Mouse (Mus musculus) heart, embryonic 14.5 days (tissue): ENCODE data around the gene Ryr2. TPM values are rescaled to one million over a fixed set of nuclear protein-coding genes. Genes with fewer than 3 reads are reported as not detected.

Experiments
- ATAC-seq: fragments of 200-750 bp; cut with Nextera tagmentation; 2 replicates; pipeline ENCODE4 v1.8.0; 2017; ENCODE audit warnings: low read depth, moderate TSS enrichment; ENCODE audit not compliant: insufficient number of reproducible peaks, insufficient read depth, low FRiP score
- H3K27ac ChIP-seq, 2 experiments: fragments of 200-500 bp in 1 of 2; fragments of 300-500 bp in 1 of 2; sonication (generic) in 1 of 2; replicated peaks in 1 of 2; 2 replicates each; pipeline ENCODE4 v1.5.1; 2012 to 2014; ENCODE audit warnings: low read depth in 2 of 2, low read length in 2 of 2, control low read depth in 1 of 2, mild to moderate bottlenecking in 1 of 2, mixed read lengths in 1 of 2; ENCODE audit not compliant: control insufficient read depth in 1 of 2, insufficient read depth in 1 of 2
- H3K27me3 ChIP-seq: fragments of 300-500 bp; sonication (generic); 2 replicates; pipeline ENCODE4 v1.6.1; 2014; ENCODE audit warnings: mild to moderate bottlenecking, low read length, control low read depth; ENCODE audit not compliant: control insufficient read depth, insufficient read depth
- H3K36me3 ChIP-seq: fragments of 300-500 bp; sonication (generic); 2 replicates; pipeline ENCODE4 v1.6.1; 2014; ENCODE audit warnings: mild to moderate bottlenecking, control low read depth, low read length, mixed read lengths; ENCODE audit not compliant: control insufficient read depth, insufficient read depth
- H3K4me1 ChIP-seq, 2 experiments: fragments of 200-500 bp in 1 of 2; fragments of 300-500 bp in 1 of 2; sonication (generic) in 1 of 2; 2 replicates each; pipeline ENCODE4 v1.6.1; 2012 to 2014; ENCODE audit warnings: low read length in 2 of 2, control low read depth in 1 of 2, mixed read lengths in 1 of 2; ENCODE audit not compliant: control insufficient read depth in 2 of 2, insufficient read depth in 2 of 2
- H3K4me2 ChIP-seq: fragments of 300-500 bp; sonication (generic); 2 replicates; pipeline ENCODE4 v1.6.1; 2014; ENCODE audit warnings: mild to moderate bottlenecking, low read length
- H3K4me3 ChIP-seq, 2 experiments: fragments of 200-500 bp in 1 of 2; fragments of 300-500 bp in 1 of 2; sonication (generic) in 1 of 2; 2 replicates each; pipeline ENCODE4 v1.5.1; 2012 to 2014; ENCODE audit warnings: low read length in 2 of 2, mild to moderate bottlenecking in 2 of 2, control low read depth in 1 of 2, low read depth in 1 of 2, moderate library complexity in 1 of 2; ENCODE audit not compliant: control insufficient read depth in 1 of 2, insufficient read depth in 1 of 2
- H3K9ac ChIP-seq: fragments of 300-500 bp; sonication (generic); 2 replicates; pipeline ENCODE4 v1.6.1; 2014; ENCODE audit warnings: mild to moderate bottlenecking, low read length
- H3K9me3 ChIP-seq: fragments of 300-500 bp; sonication (generic); 2 replicates; pipeline ENCODE4 v1.6.1; 2016; ENCODE audit warnings: low read length, control low read depth; ENCODE audit not compliant: control insufficient read depth
- WGBS: fragments of 180-500 bp; shearing (Covaris S2); extraction: QIAGEN DNeasy Blood & Tissue Kit; methylation state at CpG from one replicate; pipeline ENCODE4 v1.1.7; 2014; 5-methylcytosine and 5-hydroxymethylcytosine counted together
- polyA plus RNA-seq: library from polyadenylated mRNA; unstranded; fragments of >200 nt; fragmentation: Nextera tagmentation; extraction: Ambion mirVana; gene quantifications from 2 replicates; pipeline ENCODE4 v1.2.1, GENCODE M21; 2014

The Ryr2 gene
- polyA plus RNA-seq, 1 experiment from 2014 or later, result 69.1 TPM

DNA sequence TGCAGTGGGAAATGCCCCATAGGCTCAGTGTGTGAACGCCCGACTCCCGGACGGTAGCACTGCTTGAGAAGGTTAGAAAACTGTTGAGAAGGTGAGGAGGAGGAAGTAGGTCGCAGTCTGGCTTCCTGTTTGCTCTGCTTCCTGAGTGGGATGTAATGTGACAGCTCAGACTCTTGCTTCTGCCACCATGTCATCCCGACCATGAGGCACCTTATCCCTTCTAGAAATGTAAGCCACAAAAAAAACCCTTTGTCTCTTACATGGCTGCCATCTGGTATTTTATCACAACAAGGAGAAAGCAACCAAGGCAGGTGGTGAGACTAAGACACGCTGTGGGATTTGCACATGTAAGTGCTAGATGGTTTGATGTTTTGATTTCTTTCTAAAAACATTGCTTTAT, 12.2 kb downstream of the Ryr2 start:
- H3K27ac ChIP-seq, result no peak overlapping the region
- 59% methylated on average over 7 of the region's 7 CpGs for WGBS
- H3K4me2 ChIP-seq, result no peak overlapping the region
- no peak overlapping the region; the same call in 1 of the 2 replicates for H3K9ac ChIP-seq
- H3K27me3 ChIP-seq, result no peaks in the 10 kb centered on the region
- H3K9me3 ChIP-seq, result no peaks in the 10 kb centered on the region
- H3K4me1 ChIP-seq, result peaks cover 46 to 91% of the 10 kb centered on the region in 2 experiments
- ATAC-seq, result no peak
- H3K36me3 ChIP-seq, result no peaks in the 10 kb centered on the region
- no peak overlapping the region for H3K4me3 ChIP-seq

DNA sequence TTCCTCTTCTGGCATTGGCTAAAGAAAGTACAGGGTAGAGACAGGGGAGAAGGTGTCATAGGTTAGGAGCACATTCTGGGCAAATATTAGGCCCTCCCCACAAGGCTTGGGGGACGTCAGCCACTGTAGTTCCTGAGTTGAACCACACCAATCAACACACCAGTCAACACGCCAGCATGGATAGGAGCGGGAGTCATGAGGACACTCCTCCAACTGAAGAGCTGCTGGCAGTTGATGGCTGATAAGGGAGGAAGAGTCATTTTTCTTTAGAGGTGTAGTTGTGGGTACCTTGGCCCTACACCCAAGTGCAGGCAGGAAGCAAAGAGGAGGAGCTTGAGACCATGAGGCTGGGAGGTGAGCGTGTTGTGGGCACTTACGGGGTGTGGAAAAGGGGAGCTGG, 13.6 kb downstream of the Ryr2 start:
- WGBS, result 39% methylated on average over 5 of the region's 5 CpGs
- H3K36me3 ChIP-seq, result 0 out of 2 replicates have a peak, but pooled peaks cover 6% of the 10 kb centered on the region
- no peak overlapping the region for H3K4me3 ChIP-seq
- no peak overlapping the region for H3K9ac ChIP-seq
- 0 out of 2 replicates have a peak overlapping the region, but pooled peaks have one; percentile 23 for H3K4me2 ChIP-seq
- H3K27ac ChIP-seq, result peak overlapping the region; percentile 0 to 48; a peak in 1 of 4 replicates
- ATAC-seq, result no peak
- peaks cover 36 to 78% of the 10 kb centered on the region in 2 experiments for H3K4me1 ChIP-seq
- H3K27me3 ChIP-seq, result no peaks in the 10 kb centered on the region
- no peaks in the 10 kb centered on the region for H3K9me3 ChIP-seq

DNA sequence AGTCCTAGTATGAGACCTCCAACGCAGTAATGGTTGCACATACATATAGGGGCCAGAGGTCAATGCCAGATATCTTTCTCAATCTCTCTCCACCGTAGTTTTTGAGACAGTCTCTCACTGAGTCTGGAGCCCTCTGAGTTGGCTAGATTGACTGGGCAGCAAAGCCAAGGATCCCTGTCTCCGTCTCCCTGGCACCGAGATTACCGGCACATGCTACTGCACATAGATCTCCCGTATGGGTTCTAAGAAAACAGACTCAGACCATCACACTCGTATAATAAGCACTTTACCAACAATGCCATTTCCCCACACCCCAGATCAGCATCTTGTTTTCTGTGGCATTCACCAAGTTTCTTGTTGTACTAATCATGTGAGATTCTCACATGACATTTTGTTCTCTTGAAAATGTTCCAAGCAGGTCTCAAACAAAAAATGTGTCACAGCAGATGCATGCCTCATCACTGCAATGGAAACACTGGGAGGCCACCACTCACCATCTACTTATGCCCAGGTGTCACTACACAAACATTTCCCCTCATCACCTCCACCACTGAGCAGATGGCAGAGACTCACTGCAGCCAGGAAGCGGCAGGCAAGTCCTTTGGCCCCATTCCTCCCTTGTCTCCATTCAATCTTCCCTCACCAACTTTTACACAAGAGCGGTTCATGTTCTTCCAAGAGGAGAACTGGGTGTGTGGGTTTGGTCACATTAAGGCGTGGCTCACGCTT, 14.2 kb downstream of the Ryr2 start:
- ATAC-seq, result no peak
- Histone ChIP-seq H3K27me3 (no peaks in the 10 kb centered on the region), H3K9me3 (no peaks in the 10 kb centered on the region), H3K4me3 (no peak overlapping the region), H3K9ac (no peak overlapping the region), H3K36me3 (0 out of 2 replicates have a peak, but pooled peaks cover 6% of the 10 kb centered on the region), H3K27ac (peak overlapping the region; percentile 35 to 48; a peak in 3 of 4 replicates), H3K4me1 (peaks cover 36 to 72% of the 10 kb centered on the region in 2 experiments), H3K4me2 (peak overlapping the region; percentile 37)
- WGBS, result 67% methylated on average over 11 of the region's 11 CpGs

DNA sequence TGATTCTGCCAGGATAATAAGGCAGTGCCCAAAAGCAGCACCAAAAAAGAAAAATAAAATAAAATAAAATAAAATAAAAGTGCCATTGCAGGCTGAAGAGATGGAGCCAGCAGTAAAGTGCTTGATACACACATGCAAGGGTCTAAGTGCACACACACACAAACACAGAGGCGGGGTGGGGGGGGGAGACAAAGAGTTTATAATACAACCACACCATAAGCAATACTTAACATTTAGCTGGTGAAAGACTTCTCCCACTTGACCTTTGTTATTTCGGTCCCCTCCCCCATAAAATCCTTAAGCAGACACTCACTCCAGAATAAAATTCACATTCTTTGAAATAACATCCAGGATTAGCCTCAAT, 22.7 kb downstream of the Ryr2 start:
- Histone ChIP-seq H3K27me3 (no peaks in the 10 kb centered on the region), H3K27ac (0 out of 4 replicates have a peak overlapping the region, but pooled peaks of 1 of the 2 experiments have one; percentile 43), H3K36me3 (0 out of 2 replicates have a peak, but pooled peaks cover 6% of the 10 kb centered on the region), H3K4me2 (no peak overlapping the region), H3K9ac (no peak overlapping the region), H3K4me1 (peaks cover 10 to 49% of the 10 kb centered on the region in 2 experiments), H3K4me3 (no peak overlapping the region), H3K9me3 (no peaks in the 10 kb centered on the region)
- ATAC-seq, result no peak
- 85% methylated on average over 2 of the region's 2 CpGs for WGBS

DNA sequence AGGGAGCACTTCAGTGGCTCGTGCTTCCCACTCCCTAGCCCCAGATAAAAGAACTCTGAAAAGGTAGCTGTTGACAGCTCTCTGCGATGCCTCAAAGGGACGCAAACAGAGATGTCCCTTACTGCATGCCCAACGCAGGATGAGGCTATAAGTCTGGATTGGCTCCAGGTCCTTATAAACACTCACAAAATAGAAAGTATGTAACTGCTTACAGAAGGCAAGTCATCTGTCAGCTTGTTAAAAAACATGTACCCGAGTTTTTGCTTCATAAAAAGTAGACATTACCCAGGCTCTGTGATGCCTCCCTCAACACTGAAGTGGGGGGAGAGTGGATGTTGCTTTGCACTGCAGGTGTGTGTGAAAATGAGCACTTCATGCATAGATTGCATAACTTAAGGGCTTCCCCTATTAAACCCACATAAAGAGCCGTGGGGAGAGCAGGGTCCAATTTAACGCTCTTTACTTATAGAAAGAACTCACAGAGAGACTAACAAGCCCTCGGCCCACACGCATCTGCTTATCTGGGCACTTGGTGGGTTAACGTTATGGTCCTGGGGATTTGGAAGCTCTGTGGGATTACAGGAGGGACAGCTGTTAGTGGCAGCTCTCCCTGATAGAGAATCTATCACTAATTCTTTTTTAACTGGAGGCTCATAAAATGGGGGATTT, 23.2 kb downstream of the Ryr2 start:
- 15% methylated on average over 10 of the region's 10 CpGs for WGBS
- H3K36me3 ChIP-seq, result 0 out of 2 replicates have a peak, but pooled peaks cover 5% of the 10 kb centered on the region
- 0 out of 2 replicates have a peak overlapping the region, but pooled peaks have one; percentile 4 for H3K4me2 ChIP-seq
- ATAC-seq, result no peak
- no peaks in the 10 kb centered on the region for H3K27me3 ChIP-seq
- H3K9ac ChIP-seq, result no peak overlapping the region
- no peaks in the 10 kb centered on the region for H3K9me3 ChIP-seq
- peaks cover 10 to 49% of the 10 kb centered on the region in 2 experiments for H3K4me1 ChIP-seq
- peak overlapping the region; percentile 4 to 43; a peak in 1 of 4 replicates for H3K27ac ChIP-seq
- no peak overlapping the region for H3K4me3 ChIP-seq

DNA sequence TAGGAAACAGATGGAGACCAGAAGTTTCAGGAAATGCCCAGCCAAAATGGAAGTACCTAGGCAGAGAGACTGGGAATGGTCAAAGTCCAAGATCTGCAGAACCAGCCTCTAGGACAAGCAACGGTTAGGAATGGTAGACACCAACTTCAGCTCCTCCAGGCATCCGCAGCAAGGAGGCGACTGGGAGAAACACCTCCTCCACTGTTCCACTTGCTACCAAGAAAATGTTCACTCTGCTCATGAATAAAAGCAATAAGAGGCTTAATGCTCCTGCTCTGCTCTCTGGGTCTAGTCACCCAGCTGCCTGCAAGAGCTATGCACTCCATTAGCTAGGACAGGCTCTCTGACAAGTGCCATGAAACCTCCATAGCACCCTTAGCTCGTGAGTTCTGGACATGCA, 26.2 kb downstream of the Ryr2 start:
- 62% methylated on average over 4 of the region's 4 CpGs for WGBS
- no peak for ATAC-seq
- Histone ChIP-seq H3K9ac (no peak overlapping the region), H3K9me3 (no peaks in the 10 kb centered on the region), H3K4me2 (no peak overlapping the region), H3K27ac (peak overlapping the region in 1 of 2 experiments; percentile 21; a peak in 1 of 4 replicates), H3K4me3 (no peak overlapping the region), H3K36me3 (no peaks in the 10 kb centered on the region), H3K27me3 (no peaks in the 10 kb centered on the region), H3K4me1 (peaks cover 6 to 51% of the 10 kb centered on the region in 2 experiments)

DNA sequence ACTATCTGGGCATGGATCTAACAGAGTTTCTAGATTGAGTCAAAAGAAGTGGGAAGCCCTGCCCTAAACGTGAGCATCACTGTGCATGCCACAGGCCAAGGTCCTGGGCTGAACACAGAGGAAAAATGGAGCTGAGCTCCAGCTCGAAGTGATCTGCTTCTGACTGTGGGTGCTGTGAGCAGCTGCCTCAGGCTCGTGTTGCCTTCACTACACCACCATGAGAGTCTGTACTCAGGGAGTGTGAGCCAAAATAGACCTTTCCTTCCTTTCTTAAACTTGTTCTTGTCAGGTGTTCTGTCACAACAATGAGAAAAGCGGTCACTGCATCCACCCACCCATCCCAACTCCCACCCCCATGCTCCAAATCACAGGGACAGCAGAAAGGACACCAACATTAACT, 27.2 kb downstream of the Ryr2 start:
- no peak for ATAC-seq
- no peak overlapping the region for H3K27ac ChIP-seq
- WGBS, result 68% methylated on average over 4 of the region's 4 CpGs
- no peaks in the 10 kb centered on the region for H3K27me3 ChIP-seq
- H3K4me3 ChIP-seq, result no peak overlapping the region
- peaks cover 5 to 42% of the 10 kb centered on the region in 2 experiments for H3K4me1 ChIP-seq
- H3K36me3 ChIP-seq, result no peaks in the 10 kb centered on the region
- H3K9ac ChIP-seq, result no peak overlapping the region
- H3K9me3 ChIP-seq, result no peaks in the 10 kb centered on the region
- no peak overlapping the region for H3K4me2 ChIP-seq
